Mouse (Mus musculus) neural tube, embryonic 15.5 days (tissue): ENCODE measurements around the gene Lama1. TPM values are rescaled to one million over a fixed set of nuclear protein-coding genes. Genes with fewer than 3 reads are reported as not detected.
"Not testable (repeated sequence)": the region's sequence is repeated elsewhere in the genome, so short reads cannot be mapped to it uniquely, and the experiment has no call there.

ENCODE experiments used
- ATAC-seq: fragments of 200-750 bp; cut with Nextera tagmentation; 2 replicates; pipeline ENCODE4 v1.8.0; 2017; ENCODE audit warnings: mild to moderate bottlenecking, moderate TSS enrichment, moderate library complexity; ENCODE audit not compliant: low FRiP score
- H3K27ac ChIP-seq: fragments of 300-500 bp; sonication (generic); replicated peaks from 2 replicates; pipeline ENCODE4 v1.5.1; 2015; ENCODE audit warnings: mild to moderate bottlenecking, inconsistent platforms
- H3K27me3 ChIP-seq: fragments of 300-500 bp; sonication (generic); replicated peaks from 2 replicates; pipeline ENCODE4 v1.6.1; 2015; ENCODE audit warnings: inconsistent platforms
- H3K36me3 ChIP-seq: fragments of 300-500 bp; sonication (generic); 2 replicates; pipeline ENCODE4 v1.6.1; 2015; ENCODE audit warnings: inconsistent platforms
- H3K4me1 ChIP-seq: fragments of 300-500 bp; sonication (generic); 2 replicates; pipeline ENCODE4 v1.6.1; 2015; ENCODE audit warnings: inconsistent platforms
- H3K4me2 ChIP-seq: fragments of 300-500 bp; sonication (generic); 2 replicates; pipeline ENCODE4 v1.6.1; 2015; ENCODE audit warnings: inconsistent platforms, mild to moderate bottlenecking, moderate library complexity
- H3K4me3 ChIP-seq: fragments of 300-500 bp; sonication (generic); replicated peaks from 2 replicates; pipeline ENCODE4 v1.5.1; 2015; ENCODE audit warnings: mild to moderate bottlenecking, inconsistent platforms
- H3K9ac ChIP-seq: fragments of 300-500 bp; sonication (generic); replicated peaks from 2 replicates; pipeline ENCODE4 v1.6.1; 2015; ENCODE audit warnings: mild to moderate bottlenecking, inconsistent platforms
- H3K9me3 ChIP-seq: fragments of 300-500 bp; sonication (generic); replicated peaks from 2 replicates; pipeline ENCODE4 v1.6.1; 2016; ENCODE audit warnings: inconsistent platforms
- WGBS: fragments of 180-500 bp; shearing (Covaris S2); methylation state at CpG from one replicate; pipeline ENCODE4 v1.1.7; 2015; ENCODE audit warnings: mixed read lengths; 5-methylcytosine and 5-hydroxymethylcytosine counted together
- polyA plus RNA-seq: library from polyadenylated mRNA; unstranded; fragments of >200 nt; fragmentation: Nextera tagmentation; extraction: Ambion mirVana; gene quantifications from 2 replicates; pipeline ENCODE4 v1.2.1, GENCODE M21; 2015

Lama1 gene
- polyA plus RNA-seq, 1 experiment from 2014 or later, result 10.1 TPM

DNA sequence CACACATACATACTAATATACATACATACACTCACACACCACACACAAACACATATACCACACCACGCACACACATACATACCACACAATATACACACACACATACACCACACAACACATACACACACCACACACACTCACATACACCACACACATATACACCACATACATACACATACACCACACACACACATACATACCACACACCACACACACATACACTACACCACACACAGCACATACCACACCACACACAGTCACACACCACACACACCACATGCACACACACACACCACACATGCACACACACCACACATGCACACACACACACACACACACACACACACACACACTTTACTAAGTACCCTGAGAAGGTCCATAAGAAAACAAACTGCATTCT, 25.5 kb downstream of the Lama1 start:
- 93% methylated on average over 1 of the region's 1 CpGs for WGBS
- Histone ChIP-seq H3K9me3 (no peaks in the 10 kb centered on the region), H3K9ac (no peak overlapping the region), H3K4me3 (no peak overlapping the region), H3K4me2 (no peak overlapping the region), H3K36me3 (no peaks in the 10 kb centered on the region; the same call in 1 of the 2 replicates), H3K27ac (peak overlapping the region; percentile 42; the same call in 1 of the 2 replicates), H3K4me1 (peaks cover 21% of the 10 kb centered on the region; the same call in 1 of the 2 replicates), H3K27me3 (no peaks in the 10 kb centered on the region)
- ATAC-seq, result no peak

DNA sequence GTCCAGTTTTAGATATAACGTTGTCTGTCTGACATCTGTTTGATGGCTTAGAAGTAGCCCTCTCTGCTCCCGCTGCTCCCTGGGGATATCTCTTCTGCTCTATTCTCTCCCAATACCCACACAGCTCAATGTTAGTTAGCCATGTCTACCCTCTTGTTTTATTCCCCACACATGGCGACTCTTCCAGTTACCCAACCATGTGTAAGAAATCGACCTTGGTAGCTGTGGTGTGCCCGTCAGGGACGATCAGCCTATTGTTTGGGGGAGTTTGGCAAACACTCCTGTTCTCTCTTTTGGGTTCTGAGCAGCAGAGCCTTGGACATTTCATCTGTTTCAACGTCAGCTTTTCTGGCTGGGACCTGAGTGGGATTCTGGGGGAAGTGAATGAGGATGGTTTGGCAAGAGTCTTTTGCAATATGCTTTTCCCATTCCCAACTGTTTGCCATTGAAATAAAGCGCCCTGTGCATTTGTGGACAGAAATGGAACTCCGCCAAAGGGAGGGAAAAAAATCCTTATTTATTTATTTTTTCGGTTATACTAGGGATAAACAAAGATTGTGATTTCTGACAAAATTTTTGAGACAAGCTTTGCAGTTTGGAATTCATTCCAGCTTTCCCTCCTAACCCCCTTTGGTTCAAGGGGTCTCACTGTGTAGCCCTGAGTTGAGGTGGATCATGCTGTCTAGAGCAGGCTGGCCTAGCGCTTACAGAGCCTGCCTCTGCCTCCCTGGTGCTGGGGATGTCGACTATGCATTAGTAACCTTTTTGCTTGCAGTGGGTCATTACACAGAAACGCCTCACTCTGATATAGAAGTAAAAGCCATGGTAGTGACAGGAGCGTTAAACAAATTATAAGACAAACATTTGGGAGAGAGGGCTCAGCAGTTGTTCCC, 26.4 kb downstream of the Lama1 start:
- 59% methylated on average over 14 of the region's 14 CpGs for WGBS
- Histone ChIP-seq H3K27ac (peak overlapping the region; percentile 42), H3K9me3 (no peaks in the 10 kb centered on the region)

DNA sequence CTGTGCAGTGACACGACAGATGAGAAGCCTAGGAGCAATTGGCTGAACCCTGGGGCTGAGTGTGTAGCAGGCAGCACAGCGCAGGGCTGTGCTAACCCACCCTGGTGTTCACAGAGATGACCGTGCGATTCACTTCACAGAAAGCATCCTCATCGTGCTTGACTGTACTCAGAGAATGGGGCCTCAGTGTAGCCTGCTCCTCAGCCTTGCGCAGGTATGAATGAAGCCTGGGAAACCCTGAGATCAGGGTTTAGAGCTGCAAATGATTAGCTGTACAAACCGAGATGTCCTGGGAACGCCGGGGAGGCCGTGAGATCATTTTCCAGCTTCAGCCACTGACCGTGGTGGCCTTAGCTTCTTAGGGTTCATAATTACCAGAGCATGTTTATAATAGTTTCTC, 29.5 kb downstream of the Lama1 start:
- ATAC-seq, result no peak
- H3K27me3 ChIP-seq, result no peaks in the 10 kb centered on the region
- no peaks in the 10 kb centered on the region for H3K9me3 ChIP-seq
- WGBS, result 83% methylated on average over 11 of the region's 11 CpGs
- no peak overlapping the region for H3K4me2 ChIP-seq
- H3K27ac ChIP-seq, result no peak overlapping the region
- H3K4me3 ChIP-seq, result no peak overlapping the region
- H3K9ac ChIP-seq, result no peak overlapping the region
- H3K4me1 ChIP-seq, result peaks cover 24% of the 10 kb centered on the region; the same call in 1 of the 2 replicates
- no peaks in the 10 kb centered on the region for H3K36me3 ChIP-seq

More for the DNA sequence above, 26.4 kb downstream of the Lama1 start:
- H3K27me3 ChIP-seq, result no peaks in the 10 kb centered on the region
- H3K4me1 ChIP-seq, result peaks cover 21% of the 10 kb centered on the region; the same call in 1 of the 2 replicates
- no peak overlapping the region for H3K4me2 ChIP-seq
- no peaks in the 10 kb centered on the region for H3K36me3 ChIP-seq
- 0 out of 2 replicates have a peak, but pooled peaks have one; percentile 43 for ATAC-seq
- H3K9ac ChIP-seq, result no peak overlapping the region
- no peak overlapping the region for H3K4me3 ChIP-seq

DNA sequence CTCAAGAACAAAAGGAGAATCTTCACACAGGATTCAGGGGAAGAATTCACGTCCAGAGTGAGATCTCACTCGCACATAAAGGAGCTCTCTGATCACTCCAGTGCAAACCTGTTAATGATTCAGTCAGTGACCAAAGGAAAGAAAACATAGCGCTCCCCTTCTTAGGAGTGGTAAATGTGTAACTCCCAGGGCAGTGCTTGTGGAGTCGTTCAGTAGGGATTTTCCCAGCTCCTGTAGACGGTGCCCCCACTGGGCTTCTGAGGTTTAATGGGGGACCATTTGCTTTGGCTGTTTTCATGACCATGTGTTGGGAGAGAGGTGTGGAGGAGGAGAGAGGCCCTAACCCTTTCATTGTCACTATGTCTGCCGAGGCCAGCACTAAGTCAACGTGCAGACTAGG, 31.7 kb downstream of the Lama1 start:
- no peak for ATAC-seq
- 32% methylated on average over 7 of the region's 7 CpGs for WGBS
- Histone ChIP-seq H3K4me3 (no peak overlapping the region), H3K4me2 (no peak overlapping the region), H3K36me3 (no peaks in the 10 kb centered on the region), H3K27me3 (no peaks in the 10 kb centered on the region), H3K9ac (no peak overlapping the region), H3K4me1 (peaks cover 16% of the 10 kb centered on the region; the same call in 1 of the 2 replicates), H3K9me3 (no peaks in the 10 kb centered on the region), H3K27ac (no peak overlapping the region)

DNA sequence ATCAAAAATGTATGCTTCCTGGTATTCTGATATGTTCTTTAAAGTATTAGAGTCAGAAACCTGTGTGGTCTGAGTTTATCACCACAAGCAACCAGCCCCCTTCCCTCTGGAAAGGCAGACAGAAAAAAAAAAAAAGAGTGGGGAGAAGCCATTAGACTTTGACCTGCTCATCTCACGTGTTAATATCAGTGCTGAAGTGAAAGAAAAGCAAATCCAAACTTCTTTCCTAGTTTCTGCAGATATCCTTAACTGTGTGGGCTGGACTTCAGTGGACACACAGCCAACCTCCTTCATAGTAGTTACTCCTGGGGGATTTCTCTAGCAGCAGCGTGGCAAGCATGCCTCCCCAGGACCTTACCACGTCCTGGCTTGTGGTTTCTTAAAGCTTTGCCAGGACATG, 34.0 kb downstream of the Lama1 start:
- no peaks in the 10 kb centered on the region for H3K27me3 ChIP-seq
- WGBS, result 68% methylated on average over 3 of the region's 3 CpGs
- no peak overlapping the region for H3K9ac ChIP-seq
- no peaks in the 10 kb centered on the region for H3K36me3 ChIP-seq
- H3K4me2 ChIP-seq, result no peak overlapping the region
- H3K4me3 ChIP-seq, result no peak overlapping the region
- ATAC-seq, result no peak
- H3K27ac ChIP-seq, result no peak overlapping the region
- no peaks in the 10 kb centered on the region for H3K9me3 ChIP-seq
- 0 out of 2 replicates have a peak, but pooled peaks cover 3% of the 10 kb centered on the region for H3K4me1 ChIP-seq

DNA sequence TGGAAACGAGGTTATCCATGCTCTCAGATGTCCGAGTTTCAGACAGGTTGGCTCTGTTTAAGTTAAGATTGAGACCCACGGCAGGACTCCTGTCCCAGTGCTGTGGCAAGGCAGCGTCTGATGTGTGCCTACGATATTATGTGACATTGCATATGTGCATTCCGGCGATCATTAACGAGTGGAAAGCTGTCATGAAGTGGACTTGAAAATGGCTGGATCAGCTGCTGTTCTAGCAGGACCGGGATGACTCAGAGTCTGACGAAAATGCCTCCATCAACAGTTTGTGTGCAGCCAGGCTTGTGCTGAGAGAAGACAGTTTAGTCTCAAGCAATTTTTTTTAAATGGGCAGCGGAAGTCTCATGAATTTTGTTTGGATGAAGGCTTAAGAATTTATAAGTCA, 34.9 kb downstream of the Lama1 start:
- no peak for ATAC-seq
- H3K4me1 ChIP-seq, result 0 out of 2 replicates have a peak, but pooled peaks cover 3% of the 10 kb centered on the region
- H3K36me3 ChIP-seq, result no peaks in the 10 kb centered on the region
- H3K9ac ChIP-seq, result no peak overlapping the region
- no peaks in the 10 kb centered on the region for H3K9me3 ChIP-seq
- WGBS, result 85% methylated on average over 11 of the region's 11 CpGs
- H3K4me2 ChIP-seq, result no peak overlapping the region
- H3K27me3 ChIP-seq, result no peaks in the 10 kb centered on the region
- H3K4me3 ChIP-seq, result no peak overlapping the region
- no peak overlapping the region for H3K27ac ChIP-seq

DNA sequence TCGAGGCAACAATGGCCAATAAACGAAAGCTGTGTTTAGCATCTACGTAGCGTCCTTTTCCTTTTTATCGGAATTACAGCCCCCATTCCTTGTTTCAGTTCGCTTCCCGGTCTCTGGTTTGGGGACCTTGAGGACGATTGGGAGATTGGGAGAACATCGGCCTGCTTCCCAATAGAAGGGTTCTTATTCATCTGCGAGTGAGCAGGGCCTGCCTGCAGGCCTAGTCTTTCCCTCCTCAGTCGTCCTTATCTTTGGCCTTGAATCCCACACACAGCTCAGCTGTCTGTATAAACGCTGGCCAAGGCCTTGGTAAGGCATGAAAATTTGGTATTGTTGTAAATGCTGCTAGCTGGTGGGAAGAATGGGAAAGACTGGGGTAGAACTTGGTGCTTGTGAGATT, 36.5 kb downstream of the Lama1 start:
- no peak overlapping the region for H3K4me2 ChIP-seq
- 0 out of 2 replicates have a peak, but pooled peaks cover 3% of the 10 kb centered on the region for H3K4me1 ChIP-seq
- WGBS, result 92% methylated on average over 12 of the region's 12 CpGs
- no peak for ATAC-seq
- H3K4me3 ChIP-seq, result no peak overlapping the region
- no peak overlapping the region for H3K9ac ChIP-seq
- H3K36me3 ChIP-seq, result no peaks in the 10 kb centered on the region
- H3K27me3 ChIP-seq, result no peaks in the 10 kb centered on the region
- no peak overlapping the region for H3K27ac ChIP-seq
- no peaks in the 10 kb centered on the region for H3K9me3 ChIP-seq

DNA sequence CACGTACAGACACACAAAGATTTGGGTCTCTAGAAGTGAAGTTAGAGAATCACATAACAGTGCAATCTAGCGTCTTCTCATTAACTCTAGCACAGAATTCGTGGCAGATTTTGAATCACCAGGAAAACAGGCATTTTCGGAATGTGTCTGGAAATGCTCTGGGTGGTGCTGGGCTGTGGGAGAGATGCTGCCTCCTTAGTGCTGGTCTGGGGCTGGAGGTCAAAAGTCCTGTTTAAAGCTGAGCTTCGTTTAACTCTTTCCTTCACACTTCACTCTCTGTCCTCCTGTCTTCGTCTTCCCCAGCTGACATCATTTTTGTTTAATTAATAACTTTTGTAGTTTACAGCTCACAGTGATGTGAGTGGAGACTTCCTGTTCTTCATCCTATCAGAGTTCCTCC, 38.7 kb downstream of the Lama1 start:
- Histone ChIP-seq H3K27me3 (no peaks in the 10 kb centered on the region), H3K9ac (no peak overlapping the region), H3K4me1 (0 out of 2 replicates have a peak, but pooled peaks cover 3% of the 10 kb centered on the region), H3K4me2 (no peak overlapping the region), H3K9me3 (no peaks in the 10 kb centered on the region), H3K27ac (no peak overlapping the region), H3K4me3 (no peak overlapping the region), H3K36me3 (peaks cover 4% of the 10 kb centered on the region; the same call in 1 of the 2 replicates)
- 90% methylated on average over 6 of the region's 6 CpGs for WGBS
- ATAC-seq, result no peak

DNA sequence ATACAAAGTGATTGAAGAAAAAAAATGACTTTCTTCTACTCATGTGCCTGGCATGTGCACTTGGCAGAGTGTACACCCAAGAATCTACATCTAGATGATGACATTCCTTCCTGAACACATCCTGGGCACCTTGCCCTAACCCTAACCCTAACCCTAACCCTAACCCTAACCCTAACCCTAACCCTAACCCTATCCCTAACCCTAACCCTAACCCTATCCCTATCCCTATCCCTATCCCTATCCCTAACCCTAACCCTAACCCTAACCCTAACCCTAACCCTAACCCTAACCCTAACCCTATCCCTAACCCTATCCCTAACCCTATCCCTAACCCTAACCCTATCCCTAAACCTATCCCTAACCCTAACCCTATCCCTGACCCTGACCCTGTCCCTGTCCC, 44.2 kb downstream of the Lama1 start:
- not testable (repeated sequence) for H3K27me3 ChIP-seq, H3K9me3 ChIP-seq, H3K36me3 ChIP-seq, H3K4me1 ChIP-seq, H3K4me2 ChIP-seq, H3K27ac ChIP-seq, ATAC-seq, H3K4me3 ChIP-seq, H3K9ac ChIP-seq

DNA sequence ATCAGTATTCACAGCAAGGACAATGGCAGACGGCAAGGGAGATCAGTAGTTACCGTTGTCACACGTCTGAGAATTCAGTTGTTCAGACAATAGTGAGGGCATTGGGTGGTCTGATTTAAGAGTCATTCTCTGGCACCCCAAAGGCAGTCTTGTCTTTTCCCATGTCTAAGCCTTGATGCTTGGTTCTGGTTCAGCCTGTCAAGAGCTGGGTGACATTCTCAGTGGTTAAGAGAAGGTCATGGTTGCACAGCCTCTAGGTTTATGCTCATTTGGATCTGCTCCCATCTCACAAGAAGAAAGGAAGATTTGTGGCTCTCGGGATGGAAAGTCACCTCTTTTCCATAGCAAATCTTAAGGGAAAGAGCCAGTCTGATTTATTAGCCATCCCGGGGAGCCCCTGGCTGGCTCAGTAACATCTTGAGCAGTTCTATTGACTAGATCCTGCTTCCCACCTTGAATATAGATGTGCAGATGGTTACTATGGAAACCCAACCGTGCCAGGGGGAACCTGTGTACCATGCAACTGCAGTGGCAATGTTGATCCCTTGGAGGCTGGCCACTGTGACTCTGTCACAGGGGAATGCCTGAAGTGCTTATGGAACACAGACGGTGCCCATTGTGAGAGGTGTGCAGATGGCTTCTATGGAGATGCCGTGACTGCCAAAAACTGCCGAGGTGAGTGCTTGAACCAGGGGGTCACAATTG, 67.3 kb downstream of the Lama1 start:
- Histone ChIP-seq H3K9me3 (no peaks in the 10 kb centered on the region), H3K9ac (no peak overlapping the region), H3K4me1 (peaks cover 3% of the 10 kb centered on the region; the same call in 1 of the 2 replicates), H3K4me2 (no peak overlapping the region), H3K27me3 (no peaks in the 10 kb centered on the region), H3K27ac (peak overlapping the region; percentile 46; the same call in 1 of the 2 replicates), H3K4me3 (no peak overlapping the region), H3K36me3 (0 out of 2 replicates have a peak, but pooled peaks cover 3% of the 10 kb centered on the region)
- ATAC-seq, result peak; percentile 93
- WGBS, result 33% methylated on average over 9 of the region's 9 CpGs

DNA sequence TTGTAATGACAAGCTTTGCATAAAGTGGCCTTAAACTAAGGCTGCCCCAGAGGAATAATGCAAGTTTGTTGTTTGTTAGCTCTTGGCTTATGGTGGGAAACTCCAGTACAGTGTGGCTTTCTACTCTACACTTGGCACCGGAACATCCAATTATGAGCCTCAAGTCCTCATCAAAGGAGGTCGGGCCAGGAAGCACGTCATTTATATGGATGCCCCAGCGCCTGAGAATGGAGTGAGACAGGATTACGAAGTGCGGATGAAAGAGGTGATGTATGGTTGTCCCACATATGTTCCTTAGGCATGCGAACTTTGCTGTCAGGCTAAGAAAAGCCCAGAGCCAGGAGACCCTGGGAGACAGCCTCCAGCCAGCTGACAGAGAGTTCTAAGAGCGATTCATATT, 76.5 kb downstream of the Lama1 start:
- Histone ChIP-seq H3K27me3 (no peaks in the 10 kb centered on the region), H3K4me1 (peaks cover 5% of the 10 kb centered on the region; the same call in 1 of the 2 replicates), H3K9me3 (no peaks in the 10 kb centered on the region), H3K27ac (0 out of 2 replicates have a peak overlapping the region, but pooled peaks have one; percentile 18), H3K4me2 (no peak overlapping the region), H3K4me3 (no peak overlapping the region), H3K36me3 (peaks cover 22% of the 10 kb centered on the region), H3K9ac (no peak overlapping the region)
- WGBS, result 35% methylated on average over 8 of the region's 8 CpGs
- peak; percentile 63 for ATAC-seq
